7 mouse cellular contexts compared by ENCODE assay signal in genomic region chr1:127774501-127774880, GRCm38 (mm10). TPM values are rescaled to one million over a fixed set of nuclear protein-coding genes. Genes with fewer than 3 reads are reported as not detected.
A peak's percentile ranks its signal among the peaks of the same experiment; 100 is the strongest.
DNase-seq lines count a peak whose midpoint lies in the region; ATAC-seq and TF ChIP-seq lines count a peak whose summit lies in the region.

No protein-coding gene starts in this region.

- H3K4me3 ChIP-seq in embryonic facial prominence, embryonic 10.5 days = peak overlapping the region; percentile 96
- peak overlapping the region; percentile 86 for H3K4me3 ChIP-seq in heart, postnatal 0 days (ENCODE audit: low read depth, low read length)
- peak overlapping the region; percentile 88 to 99 for H3K4me3 ChIP-seq in liver, embryonic 14.5 days (ENCODE audit: insufficient read depth in 1 of 2, low read depth in 2 of 2, low read length in 2 of 2)
- peak overlapping the region; percentile 95 for H3K4me3 ChIP-seq in olfactory bulb, adult 2 months (ENCODE audit: insufficient read depth, low read depth, low read length)

- peak overlapping the region; percentile 81 for H3K4me2 ChIP-seq in heart, postnatal 0 days (ENCODE audit: low read depth, low read length)
- peak overlapping the region; percentile 77 for H3K4me2 ChIP-seq in liver, embryonic 14.5 days (ENCODE audit: low read depth)

- ATAC-seq in heart, postnatal 0 days (ENCODE audit: insufficient read depth, low read depth) = peak; percentile 30
- peak; percentile 1 for ATAC-seq in liver, embryonic 14.5 days (ENCODE audit: insufficient read depth)

- peaks cover 29% of the 10 kb centered on the region for H3K36me3 ChIP-seq in embryonic facial prominence, embryonic 10.5 days (replicated peaks)
- H3K36me3 ChIP-seq in heart, postnatal 0 days (replicated peaks; ENCODE audit: control insufficient read depth, insufficient read depth, low read length) = no peaks in the 10 kb centered on the region
- H3K36me3 ChIP-seq in liver, embryonic 14.5 days (replicated peaks; ENCODE audit: control insufficient read depth, insufficient read depth, low read depth) = peaks cover 21% of the 10 kb centered on the region

- no peaks in the 10 kb centered on the region for H3K9me3 ChIP-seq in embryonic facial prominence, embryonic 10.5 days
- H3K9me3 ChIP-seq in heart, postnatal 0 days (replicated peaks; ENCODE audit: control insufficient read depth, low read length) = no peaks in the 10 kb centered on the region
- no peaks in the 10 kb centered on the region for H3K9me3 ChIP-seq in liver, embryonic 14.5 days (ENCODE audit: control insufficient read depth, low read length)

- peak overlapping the region; percentile 97 for H3K27ac ChIP-seq in embryonic facial prominence, embryonic 10.5 days (replicated peaks)
- H3K27ac ChIP-seq in heart, postnatal 0 days (ENCODE audit: low read depth) = peak overlapping the region; percentile 98
- H3K27ac ChIP-seq in liver, embryonic 14.5 days = peak overlapping the region; percentile 81
- peak overlapping the region; percentile 97 for H3K27ac ChIP-seq in olfactory bulb, adult 2 months (ENCODE audit: insufficient read depth, low read depth, low read length)

- TF ChIP-seq CTCF in heart, postnatal 0 days (IDR thresholded peaks at IDR 0.05; ENCODE audit: low read depth) = no peak
- TF ChIP-seq CTCF in liver, embryonic 14.5 days (IDR thresholded peaks at IDR 0.05; ENCODE audit: low read depth) = no peak
- no peak for TF ChIP-seq CTCF in olfactory bulb, adult 2 months (IDR thresholded peaks at IDR 0.05; ENCODE audit: insufficient read depth, low read depth, low read length)

- no peak for TF ChIP-seq POLR2A in olfactory bulb, adult 2 months (IDR thresholded peaks at IDR 0.05; ENCODE audit: insufficient read depth, low read depth, low read length)

- DNase-seq in retina, embryonic 14.5 days (ENCODE audit: low spot score) = peak; percentile 54
- no peak for DNase-seq in retina, postnatal 1 day
- DNase-seq in embryonic facial prominence, embryonic 10.5 days (ENCODE audit: low spot score) = no peak
- DNase-seq in heart, postnatal 0 days (ENCODE audit: low spot score) = peak; percentile 62
- DNase-seq in liver, embryonic 14.5 days (ENCODE audit: low read depth in 3 of 3, low spot score in 3 of 3) = no peak
- no peak for DNase-seq in right cerebral cortex, postnatal 36 days (ENCODE audit: low spot score in 2 of 2)

- H3K9ac ChIP-seq in heart, postnatal 0 days (replicated peaks; ENCODE audit: low read depth, low read length) = peak overlapping the region; percentile 96
- peak overlapping the region; percentile 94 for H3K9ac ChIP-seq in liver, embryonic 14.5 days (replicated peaks)

- TF ChIP-seq EP300 in heart, postnatal 0 days (IDR thresholded peaks at IDR 0.05; ENCODE audit: low read depth) = no peak
- TF ChIP-seq EP300 in liver, embryonic 14.5 days (IDR thresholded peaks at IDR 0.05; ENCODE audit: low read depth) = no peak

- H3K27me3 ChIP-seq in embryonic facial prominence, embryonic 10.5 days (replicated peaks; ENCODE audit: low read depth, poor library complexity, severe bottlenecking) = no peaks in the 10 kb centered on the region
- no peaks in the 10 kb centered on the region for H3K27me3 ChIP-seq in heart, postnatal 0 days (ENCODE audit: control insufficient read depth, insufficient read depth, low read length)
- H3K27me3 ChIP-seq in liver, embryonic 14.5 days (ENCODE audit: control insufficient read depth, insufficient read depth, low read length) = no peaks in the 10 kb centered on the region

- peaks cover 27% of the 10 kb centered on the region for H3K4me1 ChIP-seq in embryonic facial prominence, embryonic 10.5 days
- peaks cover 25% of the 10 kb centered on the region for H3K4me1 ChIP-seq in heart, postnatal 0 days (ENCODE audit: control insufficient read depth, insufficient read depth)
- peaks cover 22 to 28% of the 10 kb centered on the region in 2 experiments for H3K4me1 ChIP-seq in liver, embryonic 14.5 days (replicated peaks; ENCODE audit: control insufficient read depth in 2 of 2, insufficient read depth in 2 of 2, low read length in 1 of 2)
- H3K4me1 ChIP-seq in olfactory bulb, adult 2 months (ENCODE audit: control insufficient read depth, insufficient read depth, low read length) = 0 out of 2 replicates have a peak, but pooled peaks cover 2% of the 10 kb centered on the region

- under 1% methylated on average over 31 of the region's 31 CpGs for WGBS in embryonic facial prominence, embryonic 10.5 days
- under 1% methylated on average over 31 of the region's 31 CpGs for WGBS in heart, postnatal 0 days
- under 1% methylated on average over 31 of the region's 31 CpGs for WGBS in liver, embryonic 14.5 days (ENCODE audit: insufficient replicate concordance)
- WGBS in olfactory bulb, adult 2 months = under 1% methylated on average over 31 of the region's 31 CpGs

RNA-seq across cellular contexts. Expression of gene Ccnt2, which starts 0.5 kb away (rescaled TPM):
- polyA plus RNA-seq in embryonic facial prominence, embryonic 10.5 days (2016; fragmentation: Nextera tagmentation; extraction: Ambion mirVana) = 98.0 and 102 TPM in 2 replicates
- 26.6 and 30.6 TPM in 2 replicates for total RNA-seq in heart, postnatal 0 days (2014; rRNA removed; ENCODE audit: low replicate concordance)
- polyA plus RNA-seq in heart, postnatal 0 days (2015; fragmentation: Nextera tagmentation; extraction: Ambion mirVana) = 37.4 and 42.4 TPM in 2 replicates
- polyA plus RNA-seq in liver, embryonic 14.5 days (2012; rRNA removed) = 13.8 and 16.1 TPM in 2 replicates
- polyA plus RNA-seq in liver, embryonic 14.5 days (2014; fragmentation: Nextera tagmentation; extraction: Ambion mirVana) = 19.6 and 20.6 TPM in 2 replicates
- 57.4 TPM in 1 of 2 replicates, not detected in the other for polyA plus RNA-seq in olfactory bulb, adult 2 months (2012; ENCODE audit: insufficient read depth, insufficient read length, low replicate concordance, missing spikeins)

RNA-seq across cellular contexts. Expression of gene Acmsd, which starts 45.3 kb away (rescaled TPM):
- 0.11 and 0.22 TPM in 2 replicates for polyA plus RNA-seq in embryonic facial prominence, embryonic 10.5 days (2016; fragmentation: Nextera tagmentation; extraction: Ambion mirVana)
- 0.12 TPM in 1 of 2 replicates, not detected in the other for total RNA-seq in heart, postnatal 0 days (2014; rRNA removed; ENCODE audit: low replicate concordance)
- polyA plus RNA-seq in heart, postnatal 0 days (2015; fragmentation: Nextera tagmentation; extraction: Ambion mirVana) = 0.05 and 0.18 TPM in 2 replicates
- polyA plus RNA-seq in liver, embryonic 14.5 days (2012; rRNA removed) = 2.7 and 4.5 TPM in 2 replicates
- polyA plus RNA-seq in liver, embryonic 14.5 days (2014; fragmentation: Nextera tagmentation; extraction: Ambion mirVana) = 7.1 and 7.9 TPM in 2 replicates
- polyA plus RNA-seq in olfactory bulb, adult 2 months (2012; ENCODE audit: insufficient read depth, insufficient read length, low replicate concordance, missing spikeins) = not detected in 2 replicates

Comparison
In these comparisons a context has a peak if more than half of its experiments do, and no peak if none do; other contexts are left out.
1. DNase-seq: peak in retina, embryonic 14.5 days (single experiment) and heart, postnatal 0 days (single experiment); none in retina, postnatal 1 day (single experiment), embryonic facial prominence, embryonic 10.5 days (single experiment), liver, embryonic 14.5 days (0 of 3) and right cerebral cortex, postnatal 36 days (0 of 2).
2. Peak in every context shown above with its lines, with median percentiles within 50 percentile points of each other: H3K27ac ChIP-seq and H3K4me3 ChIP-seq.